Mouse (Mus musculus) kidney, embryonic 14.5 days (tissue): ENCODE results near the gene Gm49403. TPM values are rescaled to one million over a fixed set of nuclear protein-coding genes. Genes with fewer than 3 reads are reported as not detected.

Experiments
- ATAC-seq: fragments of 200-750 bp; cut with Nextera tagmentation; 2 replicates; pipeline ENCODE4 v1.8.0; 2017; ENCODE audit warnings: moderate number of reproducible peaks, mild to moderate bottlenecking, moderate TSS enrichment, moderate library complexity; ENCODE audit not compliant: low FRiP score, low TSS enrichment
- H3K27ac ChIP-seq: fragments of 300-500 bp; sonication (generic); 2 replicates; pipeline ENCODE4 v1.5.1; 2014; ENCODE audit warnings: low read depth, mild to moderate bottlenecking, low read length, moderate library complexity, mixed read lengths
- H3K27me3 ChIP-seq: fragments of 300-500 bp; sonication (generic); 2 replicates; pipeline ENCODE4 v1.6.1; 2014; ENCODE audit warnings: mild to moderate bottlenecking, low read length; ENCODE audit not compliant: control insufficient read depth, insufficient read depth
- H3K36me3 ChIP-seq: fragments of 300-500 bp; sonication (generic); 2 replicates; pipeline ENCODE4 v1.6.1; 2014; ENCODE audit warnings: low read length, mixed read lengths; ENCODE audit not compliant: control insufficient read depth, insufficient read depth
- H3K4me1 ChIP-seq: fragments of 300-500 bp; sonication (generic); 2 replicates; pipeline ENCODE4 v1.6.1; 2014; ENCODE audit warnings: low read length, mixed read lengths; ENCODE audit not compliant: control insufficient read depth, insufficient read depth
- H3K4me2 ChIP-seq: fragments of 300-500 bp; sonication (generic); replicated peaks from 2 replicates; pipeline ENCODE4 v1.6.1; 2014; ENCODE audit warnings: low read depth, mild to moderate bottlenecking, low read length
- H3K4me3 ChIP-seq: fragments of 300-500 bp; sonication (generic); 2 replicates; pipeline ENCODE4 v1.5.1; 2014; ENCODE audit warnings: mild to moderate bottlenecking, low read length
- H3K9ac ChIP-seq: fragments of 300-500 bp; sonication (generic); 2 replicates; pipeline ENCODE4 v1.6.1; 2014; ENCODE audit warnings: low read depth, mild to moderate bottlenecking, low read length, moderate library complexity
- H3K9me3 ChIP-seq: fragments of 300-500 bp; sonication (generic); 2 replicates; pipeline ENCODE4 v1.6.1; 2016; ENCODE audit warnings: low read length; ENCODE audit not compliant: control insufficient read depth
- WGBS: fragments of 180-500 bp; shearing (Covaris S2); extraction: QIAGEN DNeasy Blood & Tissue Kit; methylation state at CpG from one replicate; pipeline ENCODE4 v1.1.7; 2014; 5-methylcytosine and 5-hydroxymethylcytosine counted together
- polyA plus RNA-seq: library from polyadenylated mRNA; unstranded; fragments of >200 nt; fragmentation: Nextera tagmentation; extraction: Ambion mirVana; gene quantifications from 2 replicates; pipeline ENCODE4 v1.2.1, GENCODE M21; 2014

The Gm49403 gene
- polyA plus RNA-seq, 1 experiment from 2014 or later, result not detected

DNA sequence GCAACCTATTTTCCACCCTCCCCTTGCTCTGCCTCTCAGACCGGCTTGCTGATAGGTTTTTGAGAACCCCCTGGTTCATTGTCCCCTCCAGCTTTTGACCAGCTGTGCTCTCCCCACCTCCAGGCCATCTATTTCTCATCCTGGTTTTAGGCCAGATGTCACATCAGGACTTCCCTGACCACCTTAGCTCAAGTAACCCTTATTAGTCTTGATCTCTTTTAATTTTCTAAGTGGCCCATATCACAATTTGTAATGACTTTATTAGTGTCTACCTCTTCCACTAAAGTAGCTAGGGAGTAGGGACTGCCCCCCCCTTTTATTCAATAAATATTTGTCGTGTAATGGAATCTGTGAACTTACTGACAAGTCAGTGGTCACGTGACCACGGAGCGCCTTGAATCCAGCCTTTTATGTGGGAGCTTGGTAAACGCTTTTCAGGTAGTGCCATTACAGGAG lies 37.1 kb downstream of the Gm49403 start:
- no peaks in the 10 kb centered on the region for H3K27me3 ChIP-seq
- peaks cover 25% of the 10 kb centered on the region for H3K36me3 ChIP-seq
- H3K4me1 ChIP-seq, result peaks cover 10% of the 10 kb centered on the region; the same call in 1 of the 2 replicates
- WGBS, result under 1% methylated on average over 6 of the region's 6 CpGs
- H3K4me2 ChIP-seq, result peak overlapping the region; percentile 68
- H3K9ac ChIP-seq, result peak overlapping the region; percentile 68
- H3K4me3 ChIP-seq, result peak overlapping the region; percentile 72
- no peaks in the 10 kb centered on the region for H3K9me3 ChIP-seq
- peak overlapping the region; percentile 82 for H3K27ac ChIP-seq
- no peak for ATAC-seq

DNA sequence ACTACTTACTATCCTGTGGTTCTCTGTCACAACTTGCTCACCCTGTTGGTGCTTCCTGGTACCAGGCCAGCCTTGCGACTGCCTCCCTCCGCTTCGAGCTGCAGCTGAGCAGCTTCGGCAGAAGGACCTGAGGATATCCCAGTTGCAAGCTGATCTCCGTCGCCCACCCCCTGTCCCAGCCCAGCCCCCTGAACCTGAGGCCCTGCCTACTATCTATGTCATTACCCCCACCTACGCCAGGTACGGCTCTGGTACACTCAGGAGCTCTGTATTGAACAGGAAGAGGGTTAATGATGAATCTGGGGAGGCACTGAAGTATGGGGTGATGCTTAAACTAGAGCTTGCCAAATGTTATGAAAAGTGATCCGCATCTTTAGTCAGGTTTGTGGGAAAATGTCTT lies 38.0 kb downstream of the Gm49403 start:
- Histone ChIP-seq H3K4me2 (peak overlapping the region; percentile 68), H3K9me3 (no peaks in the 10 kb centered on the region), H3K27me3 (no peaks in the 10 kb centered on the region), H3K4me1 (peaks cover 10% of the 10 kb centered on the region; the same call in 1 of the 2 replicates), H3K36me3 (peaks cover 25% of the 10 kb centered on the region; the same call in 1 of the 2 replicates), H3K9ac (no peak overlapping the region), H3K27ac (no peak overlapping the region), H3K4me3 (0 out of 2 replicates have a peak overlapping the region, but pooled peaks have one; percentile 72)
- 80% methylated on average over 9 of the region's 9 CpGs for WGBS
- ATAC-seq, result no peak

DNA sequence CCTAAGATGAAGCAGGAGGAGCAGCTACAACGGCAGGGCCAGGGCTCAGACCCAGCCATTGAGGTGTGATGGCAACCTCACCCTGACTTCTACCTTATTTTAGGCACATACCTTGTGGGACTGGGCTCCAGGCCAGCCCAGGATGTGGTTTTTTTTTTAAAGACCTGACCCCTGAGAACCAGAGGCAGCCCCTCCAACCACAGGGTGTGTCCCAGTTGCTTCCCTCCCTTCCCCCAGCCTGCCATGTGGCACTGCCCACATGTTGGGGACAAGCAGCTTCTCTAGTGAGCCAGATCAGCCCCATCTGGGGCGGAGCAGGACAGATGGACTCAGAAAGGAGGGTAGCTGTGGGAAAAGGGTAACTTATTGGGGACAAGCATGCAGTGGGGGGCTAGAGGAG lies 43.0 kb downstream of the Gm49403 start:
- no peak overlapping the region for H3K9ac ChIP-seq

DNA sequence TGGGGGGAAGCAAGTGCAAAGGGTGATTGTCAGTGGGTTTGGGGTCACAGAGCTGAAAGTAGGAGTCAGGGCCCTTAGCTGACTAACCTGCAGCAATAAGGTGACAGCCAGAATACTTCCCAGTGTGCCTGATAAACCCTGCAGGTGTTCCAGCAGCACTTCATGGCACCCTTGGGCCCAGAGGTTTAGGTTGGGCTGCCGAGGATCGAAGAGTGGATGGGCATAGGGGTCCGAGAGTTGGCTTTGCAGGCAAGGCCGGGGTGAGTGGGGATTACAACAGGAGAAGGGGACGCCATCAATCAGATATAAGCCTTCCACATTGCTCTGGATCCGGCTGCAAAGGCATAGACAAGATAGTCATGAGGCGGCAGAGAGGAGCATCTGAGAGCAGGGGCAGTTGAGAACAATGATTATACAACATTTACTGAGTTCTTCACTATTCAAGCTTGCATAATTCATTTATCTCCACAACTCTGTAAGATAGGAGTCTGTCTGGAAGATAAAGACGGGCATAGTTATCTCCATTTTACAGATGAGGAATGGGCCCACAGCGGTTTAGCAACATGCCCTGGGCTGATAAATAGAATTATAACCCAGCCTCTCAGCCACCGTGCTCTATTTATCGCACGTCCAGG lies 44.3 kb downstream of the Gm49403 start:
- Histone ChIP-seq H3K9me3 (no peaks in the 10 kb centered on the region), H3K36me3 (peaks cover 35% of the 10 kb centered on the region), H3K27ac (no peak overlapping the region), H3K27me3 (no peaks in the 10 kb centered on the region), H3K4me3 (no peak overlapping the region), H3K9ac (no peak overlapping the region), H3K4me1 (peaks cover 16% of the 10 kb centered on the region), H3K4me2 (no peak overlapping the region)
- 87% methylated on average over 12 of the region's 12 CpGs for WGBS
- ATAC-seq, result no peak

More for the DNA sequence above, 43.0 kb downstream of the Gm49403 start:
- peaks cover 17% of the 10 kb centered on the region for H3K4me1 ChIP-seq
- no peak overlapping the region for H3K27ac ChIP-seq
- peaks cover 34% of the 10 kb centered on the region; the same call in 1 of the 2 replicates for H3K36me3 ChIP-seq
- H3K4me3 ChIP-seq, result no peak overlapping the region
- no peak for ATAC-seq
- WGBS, result 100% methylated on average over 2 of the region's 2 CpGs
- no peak overlapping the region for H3K4me2 ChIP-seq
- H3K27me3 ChIP-seq, result no peaks in the 10 kb centered on the region
- no peaks in the 10 kb centered on the region for H3K9me3 ChIP-seq

DNA sequence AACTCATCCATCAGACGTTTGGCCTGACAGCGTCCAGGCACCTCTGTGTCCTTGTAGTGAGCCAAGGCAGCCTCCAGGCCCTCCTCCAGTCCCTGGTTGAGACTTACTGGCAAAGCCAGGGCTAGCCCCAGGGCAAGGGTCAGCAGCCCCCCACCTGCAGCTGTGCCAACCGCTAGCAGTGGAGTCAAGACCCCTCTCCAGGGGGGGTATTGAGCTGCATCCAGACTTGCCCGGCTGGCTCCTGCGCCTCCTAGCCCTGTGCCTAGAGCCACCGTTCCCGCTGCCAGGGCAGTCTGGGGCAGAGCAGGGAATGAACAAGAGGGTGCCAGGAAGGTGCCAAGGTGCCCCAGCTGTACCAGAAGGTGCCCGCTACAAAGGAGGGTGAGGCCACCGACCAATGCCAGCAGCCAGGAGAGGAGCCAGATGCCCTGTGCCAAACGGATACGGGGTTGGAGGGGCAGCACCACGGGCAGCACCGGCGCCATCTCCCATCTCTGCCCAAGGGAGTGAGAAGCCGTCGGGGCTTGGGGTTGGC lies 45.0 kb downstream of the Gm49403 start:
- peaks cover 42% of the 10 kb centered on the region for H3K36me3 ChIP-seq
- ATAC-seq, result peak; percentile 24; the same call in 1 of the 2 replicates
- 19% methylated on average over 16 of the region's 16 CpGs for WGBS

DNA sequence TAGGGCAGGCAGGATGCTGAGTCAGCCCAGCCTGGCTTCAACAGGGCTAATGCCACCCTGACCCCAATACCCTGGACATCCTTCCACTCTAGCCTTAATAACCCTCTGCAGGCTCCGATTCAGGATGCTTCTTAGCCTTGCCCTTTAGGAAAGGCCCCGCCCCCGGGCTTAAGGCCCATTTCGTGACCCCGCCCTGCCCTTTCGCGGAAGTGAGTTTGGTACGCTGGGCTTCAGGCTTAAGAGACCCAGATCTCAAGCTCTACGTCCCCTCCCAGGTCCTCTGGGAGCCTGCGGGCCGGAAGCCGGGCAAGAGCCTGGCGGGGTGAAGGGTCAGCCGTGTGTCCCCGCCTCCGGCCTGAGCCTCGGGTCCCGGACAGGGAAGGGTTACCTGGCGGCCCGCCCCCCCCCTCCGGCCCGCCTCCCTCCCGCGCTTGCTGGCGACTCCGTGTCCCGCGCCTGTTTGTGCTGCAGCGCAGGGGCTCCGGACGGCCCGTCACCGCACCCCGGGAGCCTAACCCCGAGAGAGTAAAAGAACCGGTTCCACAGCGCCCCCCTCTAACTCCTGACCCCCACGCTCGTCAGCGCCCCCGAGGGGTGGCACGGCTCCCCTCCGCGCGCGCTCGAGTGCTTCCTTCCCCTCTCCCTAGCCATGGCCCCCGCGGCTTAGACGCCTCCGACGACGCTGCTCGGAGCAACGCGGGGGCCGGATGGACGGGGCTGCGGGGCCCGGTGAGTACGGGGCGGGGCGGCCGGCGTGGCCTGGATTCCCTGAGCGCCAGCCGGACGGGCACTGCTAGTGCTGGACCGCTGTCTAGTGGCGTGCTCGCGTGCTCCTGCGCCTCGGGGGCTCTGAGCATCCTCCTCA lies 45.7 kb downstream of the Gm49403 start, which contains the start of the genes Rom1 and Eml3:
Gene Rom1 (minus strand): TSS at position 133 of the 865 bp plus-strand sequence.
Gene Eml3 (plus strand): TSS at position 329 of the 865 bp plus-strand sequence.
- Histone ChIP-seq H3K27ac (peak within 1 kb of the TSS; percentile 83), H3K4me3 (peak within 1 kb of the TSS; percentile 82), H3K27me3 (no peaks in the 10 kb centered on the region), H3K4me1 (peaks cover 16% of the 10 kb centered on the region), H3K4me2 (peak within 1 kb of the TSS; percentile 83), H3K9ac (peak within 1 kb of the TSS; percentile 81), H3K9me3 (no peaks in the 10 kb centered on the region), H3K36me3 (peaks cover 45% of the 10 kb centered on the region)
- WGBS, result under 1% methylated on average over 48 of the region's 74 CpGs
- ATAC-seq, result peak; percentile 85

More for the DNA sequence above, 45.0 kb downstream of the Gm49403 start:
- Histone ChIP-seq H3K9ac (peak overlapping the region; percentile 81), H3K9me3 (no peaks in the 10 kb centered on the region), H3K4me2 (peak overlapping the region; percentile 83), H3K4me3 (peak overlapping the region; percentile 82), H3K27me3 (no peaks in the 10 kb centered on the region), H3K27ac (peak overlapping the region; percentile 83; the same call in 1 of the 2 replicates), H3K4me1 (peaks cover 16% of the 10 kb centered on the region)

DNA sequence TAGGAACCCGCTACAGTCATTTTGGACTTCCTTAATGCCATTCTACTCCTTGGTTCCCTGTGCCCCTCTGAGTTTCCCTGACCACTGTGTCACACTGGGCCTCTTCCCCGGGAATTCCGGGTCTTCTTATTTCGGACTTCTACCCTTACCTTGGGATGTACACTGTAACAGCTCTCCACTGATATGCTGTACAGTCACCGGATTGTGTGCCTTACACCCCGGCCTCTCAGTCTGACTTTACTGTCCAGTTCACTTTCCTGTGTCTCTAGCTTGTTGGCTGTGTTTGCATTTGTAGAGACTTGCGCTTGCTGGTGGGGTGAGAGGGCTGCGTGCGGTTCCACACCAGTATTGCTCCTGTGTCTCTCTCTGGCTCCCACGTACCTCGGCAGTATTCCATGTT lies 46.4 kb downstream of the Gm49403 start:
- peaks cover 50% of the 10 kb centered on the region for H3K36me3 ChIP-seq
- H3K4me3 ChIP-seq, result peak overlapping the region; percentile 82
- WGBS, result 6% methylated on average over 11 of the region's 11 CpGs
- H3K27me3 ChIP-seq, result no peaks in the 10 kb centered on the region
- ATAC-seq, result 0 out of 2 replicates have a peak, but pooled peaks have one; percentile 20
- peak overlapping the region; percentile 83; the same call in 1 of the 2 replicates for H3K27ac ChIP-seq
- peaks cover 16% of the 10 kb centered on the region for H3K4me1 ChIP-seq
- H3K9ac ChIP-seq, result peak overlapping the region; percentile 81
- peak overlapping the region; percentile 83 for H3K4me2 ChIP-seq
- no peaks in the 10 kb centered on the region for H3K9me3 ChIP-seq

DNA sequence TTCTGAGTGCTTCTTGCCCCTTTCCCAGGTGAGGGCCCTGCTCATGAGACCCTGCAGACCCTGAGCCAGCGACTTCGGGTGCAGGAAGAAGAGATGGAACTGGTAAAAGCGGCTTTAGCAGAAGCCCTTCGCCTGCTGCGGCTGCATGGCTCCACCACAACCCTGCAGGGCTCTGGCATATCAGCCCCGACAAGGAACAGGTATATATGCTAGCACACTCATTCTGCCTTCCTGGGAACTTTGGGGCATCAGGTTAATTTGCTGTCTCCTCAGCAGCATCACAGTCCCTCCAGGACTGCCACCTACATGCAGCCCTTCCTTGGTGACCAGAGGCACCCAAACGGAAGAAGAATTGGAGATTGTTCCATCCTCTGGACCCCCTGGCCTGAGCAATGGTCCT lies 47.0 kb downstream of the Gm49403 start:
- Histone ChIP-seq H3K4me2 (peak overlapping the region; percentile 83), H3K36me3 (peaks cover 52% of the 10 kb centered on the region), H3K9ac (peak overlapping the region; percentile 81; the same call in 1 of the 2 replicates), H3K27me3 (no peaks in the 10 kb centered on the region), H3K27ac (no peak overlapping the region), H3K9me3 (no peaks in the 10 kb centered on the region), H3K4me3 (peak overlapping the region; percentile 82), H3K4me1 (peaks cover 16% of the 10 kb centered on the region)
- WGBS, result 74% methylated on average over 7 of the region's 7 CpGs
- ATAC-seq, result no peak
